Mouse (Mus musculus) kidney, postnatal 25 days (tissue): ENCODE data around the gene Gm10073.
"Not testable (repeated sequence)": the region's sequence is repeated elsewhere in the genome, so short reads cannot be mapped to it uniquely, and the experiment has no call there.

ENCODE experiments used
- DNase-seq, 2 experiments: peaks; one replicate each; pipeline ENCODE4 v3.0.0; 2021; ENCODE audit warnings: mixed read lengths in 2 of 2

Gene Gm10073

DNA sequence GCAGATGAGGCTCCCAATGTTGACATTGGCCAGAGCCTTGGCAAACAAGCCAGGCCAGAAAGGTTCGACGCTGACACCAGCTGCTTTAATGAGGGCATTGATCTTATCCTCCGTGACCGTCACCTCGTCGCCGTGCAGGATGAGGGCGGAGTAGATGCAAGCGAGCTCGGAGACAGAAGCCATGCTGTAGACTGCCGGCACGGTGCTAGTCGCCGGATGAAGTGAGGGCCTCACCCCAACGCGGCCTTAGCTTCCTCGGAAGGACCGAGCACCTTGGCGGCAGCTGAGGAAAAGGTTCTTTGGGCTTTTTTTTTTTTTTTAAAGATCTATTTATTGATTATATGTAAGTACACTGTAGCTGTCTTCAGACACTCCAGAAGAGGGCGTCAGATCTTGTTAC, at the start of gene Gm10073:
TSS of gene Gm10073 (minus strand) at position 294 of the 400 bp plus-strand sequence.
- not testable (repeated sequence) for DNase-seq

DNA sequence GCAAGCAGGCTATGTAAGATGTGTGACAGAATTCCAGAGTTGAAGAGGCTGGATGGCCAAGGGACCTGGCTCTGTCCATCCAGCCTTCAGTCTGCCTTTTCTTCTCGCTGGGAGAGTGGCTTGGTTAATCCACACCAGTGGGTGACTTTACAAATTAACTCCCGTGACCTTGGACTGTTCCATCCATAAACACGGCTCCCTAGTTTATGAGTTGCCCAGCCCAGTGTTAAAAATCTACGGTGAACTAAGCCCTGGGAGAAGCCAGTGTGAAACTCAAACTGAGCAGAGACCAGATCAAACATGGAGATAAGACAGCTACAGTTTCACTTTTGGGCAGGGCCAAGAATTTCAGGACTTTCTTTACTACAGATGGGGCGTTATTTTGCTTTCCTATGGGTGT, 49.8 kb upstream of the Gm10073 start:
- DNase-seq: peak; percentile 63 to 82

DNA sequence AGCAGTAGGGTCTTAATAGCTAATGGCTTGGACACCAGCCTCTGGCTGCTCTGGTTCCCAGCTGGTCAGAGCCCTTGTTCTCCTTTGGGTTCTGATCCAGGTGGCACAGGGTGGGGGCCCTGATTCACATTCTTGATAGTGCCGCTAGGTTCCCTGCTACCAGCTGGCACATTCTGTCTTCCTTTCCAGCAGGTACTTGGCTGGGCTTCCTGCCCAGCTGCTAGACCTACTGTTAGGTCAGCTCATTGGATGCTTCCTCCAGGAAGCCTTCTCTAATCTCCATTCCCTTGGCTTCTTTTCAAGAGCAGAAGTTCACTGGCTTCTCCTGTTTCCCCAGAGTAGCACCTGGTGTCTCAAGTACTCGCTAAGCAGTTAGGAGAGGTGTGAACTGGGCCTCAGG, 47.2 kb upstream of the Gm10073 start:
- peak; percentile 38 to 83 for DNase-seq

DNA sequence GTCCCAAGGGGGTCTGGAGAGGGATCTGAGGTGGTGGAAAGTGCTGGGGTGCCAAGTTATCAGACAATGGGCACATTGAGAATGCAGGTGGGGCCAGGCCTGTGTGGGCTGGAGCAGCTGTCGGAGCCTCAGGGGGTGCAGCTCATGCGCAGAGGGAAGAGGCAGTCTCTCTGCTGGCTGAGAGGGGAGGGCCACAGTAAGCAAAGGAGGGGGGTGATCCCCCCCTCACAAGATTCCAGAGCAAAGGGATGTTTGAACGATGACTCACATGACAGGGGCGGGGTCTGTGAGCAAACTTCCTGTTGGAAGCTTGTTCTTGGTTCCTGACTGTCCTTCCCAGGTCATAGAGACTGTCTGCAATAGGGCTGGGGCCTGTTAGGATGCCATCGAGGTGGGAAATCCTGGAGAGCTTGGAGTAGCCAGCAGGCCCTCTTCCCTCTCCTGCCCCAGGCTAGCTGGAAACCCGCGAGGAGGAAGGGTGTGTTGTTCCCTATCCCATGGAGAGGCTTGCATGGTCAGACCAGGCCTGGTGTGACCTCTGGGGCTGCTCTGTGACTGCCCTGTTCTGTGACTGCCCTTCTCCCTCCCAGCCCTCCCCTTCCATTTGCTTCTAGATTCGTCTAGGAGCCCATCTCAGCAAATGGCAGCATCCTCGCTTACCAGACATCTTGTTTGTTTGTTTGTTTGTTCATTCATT, 46.4 kb upstream of the Gm10073 start:
- peak; percentile 81 to 92 for DNase-seq

DNA sequence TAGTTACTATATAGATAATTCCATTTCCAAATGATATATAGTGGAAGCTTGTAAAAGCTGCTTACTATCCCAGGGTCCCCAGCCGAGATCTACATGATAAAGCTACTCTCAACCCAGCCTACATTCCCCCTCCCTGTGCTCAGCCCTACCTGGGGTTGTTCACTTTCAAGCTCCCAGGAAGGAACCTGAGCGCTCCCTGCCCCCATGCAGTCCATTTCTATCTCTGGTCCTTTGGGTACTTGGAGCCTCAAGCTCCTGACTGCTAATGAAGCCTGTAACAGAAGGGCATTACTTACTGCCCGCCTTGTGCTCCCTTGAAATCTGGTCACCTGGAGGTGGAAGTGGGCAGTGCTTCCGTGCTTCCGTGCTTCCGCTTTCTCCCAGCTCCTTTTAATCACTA, 45.1 kb upstream of the Gm10073 start:
- no peak for DNase-seq

DNA sequence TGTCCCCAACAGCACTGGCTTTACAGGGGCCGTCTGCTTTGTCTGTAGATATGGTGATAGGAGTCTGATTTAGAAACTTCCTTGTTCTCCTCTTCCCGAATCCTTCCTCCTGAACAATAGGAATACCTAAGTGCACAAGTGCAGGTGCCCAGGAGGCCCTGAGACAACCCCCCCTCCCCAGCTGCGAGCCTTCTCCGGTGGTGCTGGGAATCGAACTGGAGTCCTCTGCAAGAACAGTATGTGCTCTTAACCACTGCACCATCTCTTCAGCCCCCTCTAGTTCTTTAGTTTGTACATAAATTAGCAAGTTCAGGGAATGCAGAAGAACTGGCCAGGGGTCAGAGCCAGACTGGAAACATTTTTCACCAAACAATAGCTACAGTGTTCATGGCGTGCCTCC, 44.6 kb upstream of the Gm10073 start:
- DNase-seq: no peak

DNA sequence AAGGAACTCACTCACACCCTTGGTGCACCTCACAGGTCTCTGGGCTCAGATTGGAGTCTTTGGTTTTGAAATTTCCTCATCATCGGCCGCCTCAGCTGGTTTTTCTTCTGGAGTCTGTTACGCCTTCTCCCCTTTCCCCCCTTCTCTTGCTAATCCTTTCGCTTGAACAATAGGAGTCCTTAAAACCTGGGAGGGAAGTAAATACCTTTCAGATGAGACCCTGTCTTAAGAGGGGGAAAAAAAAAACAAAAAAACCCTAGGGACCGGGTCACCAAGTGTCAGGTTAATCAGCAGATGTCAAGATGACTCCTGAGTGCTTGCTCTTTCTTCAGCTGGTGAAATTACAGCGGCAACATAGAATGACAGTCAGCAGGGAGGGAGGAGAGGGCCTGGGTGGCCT, 43.9 kb upstream of the Gm10073 start:
- no peak for DNase-seq

DNA sequence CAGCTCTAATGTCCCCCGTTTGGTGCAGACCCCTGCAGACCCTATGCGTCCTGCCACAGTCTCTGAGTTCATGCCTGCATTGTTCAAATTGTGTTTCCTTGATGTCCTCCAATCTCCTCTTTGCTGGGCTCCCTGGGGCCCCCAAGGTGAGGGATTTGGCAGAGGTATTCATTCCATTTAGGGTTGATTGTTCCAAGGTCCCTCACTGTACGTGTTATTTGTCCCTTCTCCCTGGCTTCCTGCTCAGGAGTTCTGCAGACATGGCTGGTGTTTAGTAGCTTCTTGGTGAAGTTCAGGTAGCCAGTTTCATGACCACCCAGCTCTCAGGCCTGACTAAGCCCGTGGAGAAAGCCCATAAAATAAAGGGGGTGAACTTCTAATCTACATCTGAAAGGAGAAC, 43.4 kb upstream of the Gm10073 start:
- no peak for DNase-seq

DNA sequence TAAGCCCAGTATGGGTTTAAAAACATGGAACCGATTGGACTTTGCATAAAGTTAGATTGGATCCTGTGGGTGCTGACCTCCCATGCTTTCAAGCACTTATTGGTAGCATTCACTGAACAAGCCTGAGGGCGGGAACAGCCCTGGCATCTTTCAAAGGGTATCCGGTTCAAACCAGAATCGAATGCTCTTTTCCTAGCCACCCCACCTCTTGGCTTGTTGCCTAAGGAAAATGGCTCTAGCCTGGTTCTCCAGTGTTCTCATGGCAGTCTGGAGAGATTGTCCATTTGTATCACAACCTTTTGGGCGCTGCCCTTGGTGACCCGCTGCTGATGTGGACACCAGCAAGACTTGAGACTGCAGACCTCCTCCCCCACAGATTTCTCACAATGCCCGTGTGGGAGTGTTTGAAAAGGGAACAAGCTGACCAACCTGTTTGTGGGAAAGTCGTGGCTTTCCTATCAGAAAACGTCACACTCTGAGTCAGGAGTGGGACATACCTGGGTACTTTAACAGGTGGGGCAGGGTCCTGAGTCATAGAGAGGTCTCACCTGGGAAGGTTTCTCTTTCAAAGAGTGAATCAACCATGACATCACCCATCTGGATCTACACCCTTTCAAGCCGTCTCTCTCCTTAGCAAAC, 42.5 kb upstream of the Gm10073 start:
- peak; percentile 66 to 83 for DNase-seq

DNA sequence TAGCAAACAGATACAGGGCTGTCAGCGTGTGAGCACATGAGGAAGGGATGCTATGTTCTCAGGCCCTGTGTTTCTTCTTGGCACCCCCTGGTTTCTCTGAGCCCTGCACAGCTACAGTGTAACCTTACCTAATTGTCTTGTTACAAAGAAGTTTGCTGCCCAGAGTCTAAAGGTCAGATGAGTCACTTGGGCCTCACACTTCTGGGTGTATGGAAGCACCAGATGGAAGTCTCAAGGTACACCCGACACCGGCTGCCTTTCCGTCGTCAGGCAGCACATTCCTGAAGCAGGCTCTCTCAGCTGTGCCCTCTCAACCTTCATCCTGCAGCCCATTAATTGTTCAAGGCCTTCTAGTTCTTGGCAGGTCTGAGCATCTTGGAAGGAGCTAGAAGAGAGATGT, 41.4 kb upstream of the Gm10073 start:
- DNase-seq: peak; percentile 53 to 85

DNA sequence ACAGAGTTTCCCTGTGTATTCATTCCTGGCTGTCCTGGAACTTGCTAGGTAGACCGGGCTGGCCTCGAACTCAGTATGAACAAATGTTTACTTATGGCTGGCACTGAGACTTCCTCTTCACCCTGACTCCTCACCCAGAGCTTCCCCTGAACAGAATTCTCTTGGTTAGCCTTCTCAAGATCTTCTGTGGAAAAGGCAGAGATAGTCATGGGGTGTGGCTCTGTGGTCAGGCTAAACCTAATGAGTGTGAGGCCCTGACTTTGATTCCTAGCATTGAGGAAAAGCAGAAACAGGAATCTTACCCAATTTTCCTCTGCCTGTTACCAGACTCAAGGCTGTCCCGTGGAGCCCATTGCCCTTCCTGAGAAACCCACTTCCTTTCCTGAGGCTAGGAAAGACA, 38.8 kb upstream of the Gm10073 start:
- no peak for DNase-seq

DNA sequence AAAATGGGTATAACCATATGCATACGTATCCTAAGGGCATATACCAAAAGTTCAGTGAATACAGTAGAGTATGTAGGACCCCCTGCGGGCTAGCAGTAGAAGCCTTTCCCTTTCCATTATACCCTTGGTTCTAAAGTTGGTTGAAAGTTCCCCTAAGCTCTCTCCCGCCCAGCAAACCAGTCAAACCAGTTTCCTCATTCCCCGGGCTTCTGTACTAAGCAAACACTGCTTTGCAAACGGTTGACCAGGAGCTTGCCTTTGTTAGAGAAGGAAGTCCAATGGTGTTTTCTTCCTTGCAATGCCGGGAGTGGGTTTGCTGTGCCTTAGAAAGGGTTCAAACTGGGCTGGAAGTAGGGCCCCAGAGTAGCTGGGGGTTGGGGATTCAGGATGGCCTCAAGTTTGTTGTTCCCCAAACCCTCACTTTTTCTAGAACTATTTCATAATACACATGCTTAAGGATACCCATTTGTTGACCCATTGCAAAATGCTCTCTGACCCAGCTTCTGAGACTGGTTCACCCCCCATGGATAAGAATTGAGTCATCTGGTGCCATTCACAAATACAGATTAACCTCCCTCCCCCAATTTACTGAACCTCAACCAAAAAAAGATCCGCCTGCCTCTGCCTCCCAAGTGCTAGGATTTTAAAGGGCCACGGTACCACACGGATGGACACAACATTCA, 37.8 kb upstream of the Gm10073 start:
- peak; percentile 53 to 66 for DNase-seq

DNA sequence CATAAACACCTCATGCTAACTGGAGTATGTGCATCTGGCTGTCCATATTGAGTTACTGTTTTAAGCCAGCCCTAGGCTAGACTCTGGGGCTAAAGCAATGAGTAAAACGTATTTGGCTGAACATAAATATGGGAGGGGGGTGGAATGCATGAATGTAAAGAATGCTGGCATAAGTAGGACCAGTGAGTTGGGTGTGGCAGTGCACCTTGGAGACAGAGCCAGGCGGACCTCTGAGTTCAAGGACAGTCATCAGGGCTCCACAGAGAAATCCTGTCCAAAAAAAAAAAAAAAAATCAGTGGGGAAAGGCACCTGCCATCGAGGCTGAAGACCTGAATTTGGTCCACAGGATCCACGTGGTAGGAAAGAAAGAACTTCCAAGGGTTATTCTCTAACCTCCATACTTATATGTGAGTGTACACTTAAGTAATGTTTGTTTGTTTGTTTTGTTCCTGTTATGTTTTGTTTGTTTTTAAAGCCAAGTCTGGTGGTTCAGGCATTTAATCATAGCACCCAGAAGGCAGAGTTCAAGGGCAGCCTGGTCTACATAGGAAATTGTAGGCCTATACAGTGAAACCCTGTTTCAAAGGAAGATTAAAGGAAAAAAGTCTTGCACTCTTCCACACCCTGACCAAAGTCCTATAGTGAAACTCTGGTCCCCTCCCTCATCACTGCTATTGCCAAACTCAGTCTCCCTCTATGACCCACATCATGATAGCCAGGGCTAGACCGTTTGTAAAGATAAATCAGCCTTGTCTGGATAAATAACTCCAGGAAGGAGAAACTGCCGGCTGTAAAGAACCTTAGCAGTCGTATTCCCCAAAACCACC, 36.0 kb upstream of the Gm10073 start:
- no peak for DNase-seq

DNA sequence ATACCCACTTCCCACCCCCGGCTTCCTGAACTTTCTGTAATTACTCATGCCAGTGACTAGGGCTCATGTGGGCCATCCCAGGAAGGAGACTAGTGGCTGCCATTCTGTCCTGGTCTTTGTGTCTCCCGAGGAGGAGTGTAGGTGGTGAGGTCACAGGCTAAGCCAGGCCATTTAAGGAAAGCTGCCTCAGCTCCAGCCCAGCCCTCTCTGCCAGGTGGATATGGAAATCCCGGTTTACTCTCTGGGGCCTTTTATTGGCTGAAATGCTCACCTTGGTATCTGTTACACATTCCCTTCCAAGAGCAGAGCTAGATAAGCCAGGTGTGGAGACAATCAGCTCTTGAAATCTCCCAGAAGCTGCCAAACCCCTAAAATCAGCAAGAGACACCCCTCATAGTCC, 35.2 kb upstream of the Gm10073 start:
- DNase-seq: no peak

DNA sequence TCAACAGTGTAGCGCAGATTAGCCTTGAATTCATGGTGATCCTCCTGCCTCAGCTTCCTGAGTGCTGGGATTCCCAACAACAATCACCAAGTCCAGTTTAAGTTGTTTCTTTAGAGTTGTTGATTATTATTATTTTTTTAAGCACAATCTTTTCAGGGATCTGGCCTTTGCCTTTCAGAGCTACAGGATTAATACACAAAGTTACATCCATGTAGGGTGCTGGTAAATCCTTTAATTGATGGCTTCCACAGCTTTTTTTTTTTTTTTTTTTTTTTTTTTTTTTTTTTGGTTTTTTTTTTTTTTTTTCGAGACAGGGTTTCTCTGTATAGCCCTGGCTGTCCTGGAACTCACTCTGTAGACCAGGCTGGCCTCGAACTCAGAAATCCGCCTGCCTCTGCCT, 34.5 kb upstream of the Gm10073 start:
- DNase-seq: not testable (repeated sequence)

DNA sequence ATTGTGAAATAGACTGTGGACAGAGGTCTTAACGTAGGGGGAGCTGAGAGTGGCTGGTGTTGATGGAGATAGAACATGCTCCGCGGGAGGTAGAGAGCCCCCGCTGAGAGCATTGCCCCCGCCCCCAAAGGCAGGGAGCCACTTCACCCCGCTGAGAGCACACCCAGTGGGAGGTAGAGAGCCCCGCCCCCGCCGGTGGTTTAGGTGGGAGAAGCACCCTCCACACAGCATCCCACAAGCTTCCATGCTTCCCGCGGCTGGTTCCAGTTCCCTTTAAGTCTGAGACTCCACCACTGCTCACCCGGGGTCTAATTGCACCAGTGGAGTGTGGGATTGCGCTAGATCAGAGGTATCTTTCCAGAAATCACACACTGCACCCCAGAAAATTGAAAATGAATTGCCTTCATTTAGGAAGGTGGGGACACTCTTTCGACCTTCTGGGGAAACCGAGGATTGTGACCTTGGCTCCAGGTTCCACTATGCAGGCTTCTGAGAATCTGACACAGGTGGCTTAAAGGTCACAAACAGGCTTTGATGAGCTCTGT, 33.4 kb upstream of the Gm10073 start:
- DNase-seq: no peak

DNA sequence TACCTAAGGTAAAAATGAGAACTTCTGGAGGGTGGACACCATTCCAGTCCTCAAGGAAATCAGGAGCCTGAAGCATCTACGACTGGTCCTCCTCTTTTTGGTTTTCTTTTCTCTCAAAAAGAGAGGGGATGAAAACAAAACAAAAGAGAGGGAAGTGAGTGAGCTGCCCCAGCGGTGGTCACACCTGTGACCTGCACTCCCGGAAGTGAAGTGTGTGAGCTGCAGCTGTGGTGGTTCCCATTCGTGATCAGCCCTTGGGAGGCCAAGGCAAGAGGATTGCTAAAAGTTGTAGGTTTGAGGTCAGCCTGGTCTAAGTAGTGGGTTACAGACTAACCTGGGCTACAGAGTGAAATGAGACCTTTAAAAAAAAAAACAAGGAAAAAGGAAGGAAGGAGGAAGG, 32.9 kb upstream of the Gm10073 start:
- no peak for DNase-seq

DNA sequence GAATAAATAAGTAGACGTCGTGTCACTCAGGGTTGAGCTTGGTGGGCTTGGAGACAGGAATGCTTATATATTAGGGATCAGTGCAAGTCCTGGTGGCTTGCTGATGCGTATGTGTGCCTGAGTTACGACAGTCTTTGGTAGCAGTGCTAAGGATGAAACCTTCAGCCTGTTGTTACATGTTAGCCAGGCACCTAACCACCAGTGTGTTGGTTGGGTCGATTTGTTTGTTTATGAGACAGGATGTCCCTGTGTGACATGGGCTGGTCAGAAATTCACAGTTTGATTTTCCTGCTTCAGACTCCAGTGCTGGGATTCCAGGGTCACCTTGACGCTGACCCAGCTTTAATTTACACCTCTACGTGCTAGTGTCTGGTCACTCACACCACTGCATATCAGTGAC, 32.4 kb upstream of the Gm10073 start:
- no peak for DNase-seq

DNA sequence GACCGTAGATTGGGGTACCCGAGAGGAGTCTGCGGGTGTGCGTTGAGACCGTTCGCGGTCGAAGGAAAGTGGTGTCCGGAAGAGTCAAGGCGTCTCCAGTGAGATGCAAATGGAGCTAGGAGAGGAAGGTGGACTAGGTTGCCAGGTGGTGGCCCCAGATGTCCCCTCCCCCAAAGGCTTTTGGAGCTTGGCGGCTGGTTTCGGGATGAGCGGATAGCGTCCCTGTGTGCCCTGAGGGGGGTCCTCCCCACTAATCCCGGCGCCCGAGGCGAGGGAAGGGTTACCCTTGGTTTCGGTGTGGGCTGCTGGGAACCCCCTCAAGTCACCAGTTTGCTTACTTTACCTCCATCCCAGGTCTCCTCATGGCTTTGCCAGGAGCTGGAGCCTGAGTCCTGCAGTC, 30.7 kb upstream of the Gm10073 start:
- peak in 1 of 2 experiments; percentile 60 for DNase-seq

DNA sequence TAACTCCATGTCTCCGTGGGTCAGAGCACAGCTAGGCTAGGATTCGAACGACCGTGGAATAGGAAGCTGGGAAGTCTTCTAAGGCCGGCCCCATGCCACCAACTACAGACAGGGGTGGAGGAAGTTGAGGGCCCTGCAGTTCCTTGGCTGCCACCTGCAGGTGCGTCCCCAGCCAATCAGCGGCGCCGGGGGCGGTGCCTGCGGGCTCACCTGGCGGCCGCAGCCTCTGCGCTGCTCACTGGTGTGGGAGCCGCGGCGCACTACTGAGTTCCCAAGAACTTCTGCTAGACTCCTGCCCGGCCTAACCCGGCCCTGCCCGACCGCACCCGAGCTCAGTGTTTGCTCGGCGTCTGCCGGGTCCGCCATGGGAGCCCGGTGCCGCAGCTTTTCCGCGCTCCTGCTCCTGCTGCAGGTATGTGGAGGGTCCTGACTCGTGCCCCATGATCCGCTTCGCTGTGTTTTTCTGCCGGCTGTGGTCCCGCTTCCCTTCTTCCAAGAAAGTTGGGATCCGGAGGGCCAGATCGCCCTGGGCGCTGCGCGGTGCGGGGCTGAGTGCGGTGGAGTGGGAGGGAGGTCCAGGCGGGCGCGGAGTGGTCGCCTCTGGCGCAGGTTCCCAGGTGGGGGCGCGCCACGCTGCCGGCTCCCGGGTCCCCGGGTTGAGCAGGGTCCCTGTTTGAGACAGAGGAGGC, 30.0 kb upstream of the Gm10073 start, which contains the start of gene Cdh1:
TSS of gene Cdh1 (plus strand) at position 221 of the 689 bp plus-strand sequence.
- DNase-seq: peak; percentile 92 to 97

DNA sequence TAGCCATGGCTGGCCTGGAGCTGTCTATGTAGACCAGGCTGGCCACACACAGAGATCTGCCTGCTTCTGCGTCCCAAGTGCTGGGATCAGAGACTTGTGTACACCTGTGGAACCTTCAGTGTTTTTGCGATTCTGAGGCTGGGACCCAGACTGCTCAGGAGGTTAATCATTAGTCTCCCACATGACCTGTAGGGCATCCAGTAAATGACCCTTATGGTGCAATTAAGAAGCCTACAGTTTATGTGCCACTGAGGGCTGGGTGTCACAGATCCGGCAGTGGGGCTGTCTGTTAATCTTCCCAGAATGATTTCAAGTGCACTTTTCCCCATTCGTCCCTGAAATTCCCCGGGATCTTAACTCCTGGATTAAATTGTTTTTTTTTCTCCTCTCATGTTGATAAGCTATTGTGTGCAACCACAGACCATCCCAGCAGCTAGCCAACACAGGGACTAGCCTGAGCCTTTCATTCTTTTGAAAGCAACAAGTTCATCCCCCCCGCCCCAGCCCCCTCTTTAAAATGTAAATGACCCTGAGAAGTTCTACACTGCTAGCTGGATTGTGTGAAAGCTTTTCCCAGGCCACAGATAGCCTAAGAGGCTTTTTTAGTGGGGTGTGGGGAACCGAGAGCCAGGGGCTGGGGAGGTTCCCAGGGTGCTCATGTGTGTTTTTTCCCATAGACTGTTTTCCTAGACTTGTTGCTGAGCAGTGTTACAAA, 26.2 kb upstream of the Gm10073 start:
- DNase-seq: no peak

DNA sequence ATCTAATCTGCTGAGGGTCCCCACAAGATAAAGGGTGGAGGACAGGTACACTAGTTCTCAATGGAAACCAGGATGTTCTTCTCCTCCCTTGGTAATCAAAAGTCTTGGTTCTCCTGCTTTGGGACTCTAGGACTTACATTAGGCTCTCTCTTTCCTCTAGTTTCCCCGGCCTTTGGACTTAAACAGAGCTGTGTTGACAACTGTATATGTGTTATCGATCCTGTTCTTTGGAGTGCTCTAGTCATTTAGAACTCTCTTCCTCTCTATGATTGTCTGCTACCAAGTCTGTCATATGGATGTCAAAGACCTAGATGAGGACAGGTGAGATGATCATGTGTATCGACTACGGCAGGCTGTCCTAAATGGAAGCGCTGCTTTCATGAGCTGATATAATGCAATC, 23.8 kb upstream of the Gm10073 start:
- DNase-seq: no peak
